18 mouse cellular contexts compared by ENCODE assay signal in the genomic region with DNA sequence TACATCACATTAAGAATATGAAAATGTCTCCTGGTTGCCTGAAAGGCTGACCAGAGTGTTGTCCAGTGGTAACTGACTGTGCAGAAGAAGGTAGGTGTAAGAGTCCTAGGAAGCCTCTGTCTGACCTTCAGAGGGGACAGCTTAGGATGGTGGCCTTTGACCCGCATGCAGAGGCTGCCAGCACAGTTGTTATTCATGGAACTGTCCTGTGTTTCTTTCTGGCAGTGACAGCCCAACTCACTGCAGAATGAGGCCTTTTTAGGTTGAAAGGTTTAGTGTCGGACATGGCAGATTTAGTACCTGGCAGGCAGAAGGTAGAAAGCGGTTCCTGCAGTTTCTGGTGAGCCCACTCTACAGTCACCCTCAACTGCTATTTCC. TPM values are rescaled to one million over a fixed set of nuclear protein-coding genes. Genes with fewer than 3 reads are reported as not detected.
A peak's percentile ranks its signal among the peaks of the same experiment; 100 is the strongest.
DNase-seq lines count a peak whose midpoint lies in the region; ATAC-seq lines count a peak whose summit lies in the region.
"Had no signal": no experiment of that assay in that cellular context is flagged by ENCODE, and none has a peak within 500 bp of the region (broad histone marks: within the 10 kb centered on the region; RNA-seq: fewer than 3 reads in every experiment).

No protein-coding gene starts in this region.

- peak; percentile 51 for DNase-seq in adrenal gland, postnatal 10 days
- DNase-seq in adrenal gland, postnatal 14 days, result peak; percentile 44
- peak; percentile 49 to 68 for DNase-seq in kidney, postnatal 36 days
- no peak for DNase-seq in left cerebral cortex, postnatal 4 days
- no peak for DNase-seq in heart, postnatal 14 days
- no peak for DNase-seq in layer of hippocampus, adult 9-11 months
- DNase-seq: heart, adult 11 months; heart, postnatal 36 days; lung, postnatal 10 days; thymus, postnatal 25 days had no signal

- H3K4me2 ChIP-seq in kidney, embryonic 14.5 days (replicated peaks; ENCODE audit: low read depth, low read length), result no peak overlapping the region
- H3K4me2 ChIP-seq: heart, embryonic 13.5 days; hindbrain, embryonic 14.5 days; liver, embryonic 15.5 days; midbrain, embryonic 13.5 days; neural tube, embryonic 13.5 days had no signal

- intact Hi-C loops in left cerebral cortex, postnatal 4 days (cut with DNase I), result no loop called here
- intact Hi-C loops in heart, postnatal 14 days (cut with DNase I), result no loop called here

- no peaks in the 10 kb centered on the region for H3K27me3 ChIP-seq in kidney, embryonic 14.5 days (ENCODE audit: control insufficient read depth, insufficient read depth, low read length)
- H3K27me3 ChIP-seq: heart, embryonic 13.5 days; liver, embryonic 15.5 days; midbrain, embryonic 13.5 days; neural tube, embryonic 13.5 days had no signal

- peaks cover 31% of the 10 kb centered on the region for H3K4me1 ChIP-seq in kidney, embryonic 14.5 days (ENCODE audit: control insufficient read depth, insufficient read depth, low read length)
- H3K4me1 ChIP-seq: forebrain, embryonic 10.5 days; midbrain, embryonic 13.5 days had no signal

- H3K9ac ChIP-seq in kidney, embryonic 14.5 days (ENCODE audit: low read depth, low read length), result no peak overlapping the region
- H3K9ac ChIP-seq: heart, embryonic 13.5 days; hindbrain, embryonic 14.5 days; liver, embryonic 15.5 days; midbrain, embryonic 13.5 days; neural tube, embryonic 13.5 days had no signal

- ATAC-seq in kidney, embryonic 14.5 days (ENCODE audit: low FRiP score, low TSS enrichment), result peak; percentile 41; the same call in 1 of the 2 replicates
- ATAC-seq: activated CD4-positive, CD25-positive, alpha-beta regulatory T cell, adult 4 months; midbrain, embryonic 13.5 days had no signal

- H3K27ac ChIP-seq in kidney, embryonic 14.5 days (ENCODE audit: low read depth, low read length), result no peak overlapping the region; the same call in 1 of the 2 replicates
- H3K27ac ChIP-seq: forebrain, embryonic 10.5 days; heart, embryonic 13.5 days; hindbrain, embryonic 14.5 days; liver, embryonic 15.5 days; midbrain, embryonic 13.5 days; neural tube, embryonic 13.5 days had no signal

- H3K4me3 ChIP-seq in kidney, embryonic 14.5 days (ENCODE audit: low read length), result no peak overlapping the region
- H3K4me3 ChIP-seq: forebrain, embryonic 10.5 days; heart, embryonic 13.5 days; liver, embryonic 15.5 days; midbrain, embryonic 13.5 days; neural tube, embryonic 13.5 days had no signal

- WGBS in kidney, embryonic 14.5 days, result 34% methylated on average over 3 of the region's 3 CpGs

- no peaks in the 10 kb centered on the region for H3K9me3 ChIP-seq in kidney, embryonic 14.5 days (ENCODE audit: control insufficient read depth, low read length)
- H3K9me3 ChIP-seq: forebrain, embryonic 10.5 days; heart, embryonic 13.5 days; liver, embryonic 15.5 days; midbrain, embryonic 13.5 days; neural tube, embryonic 13.5 days had no signal

- H3K36me3 ChIP-seq in kidney, embryonic 14.5 days (ENCODE audit: control insufficient read depth, insufficient read depth, low read length), result no peaks in the 10 kb centered on the region
- H3K36me3 ChIP-seq: forebrain, embryonic 10.5 days; heart, embryonic 13.5 days; liver, embryonic 15.5 days; midbrain, embryonic 13.5 days; neural tube, embryonic 13.5 days had no signal

RNA-seq across cellular contexts. Expression of a gene that starts 26.6 kb away (rescaled TPM):
- total RNA-seq in adrenal gland, postnatal 10 days (2021), result 10 to 100 TPM; 15.8 to 23.5 TPM
- 18.5 and 19.8 TPM in 2 replicates for total RNA-seq in adrenal gland, postnatal 14 days (2021)
- polyA plus RNA-seq in kidney, embryonic 14.5 days (2014; fragmentation: Nextera tagmentation; extraction: Ambion mirVana), result 2.4 and 3.0 TPM in 2 replicates
- total RNA-seq in left cerebral cortex, postnatal 4 days (2021), result 1 to 10 TPM; 1.8 to 2.1 TPM
- 1 to 10 TPM; 5.0 to 5.5 TPM for total RNA-seq in heart, postnatal 14 days (2021)

RNA-seq across cellular contexts. Expression of a gene that starts 53.8 kb away (rescaled TPM):
- total RNA-seq in adrenal gland, postnatal 10 days (2021), result 10 to 100 TPM; 13.9 to 15.9 TPM
- total RNA-seq in adrenal gland, postnatal 14 days (2021), result 18.9 and 19.8 TPM in 2 replicates
- polyA plus RNA-seq in kidney, embryonic 14.5 days (2014; fragmentation: Nextera tagmentation; extraction: Ambion mirVana), result 10.0 and 12.1 TPM in 2 replicates
- 10 to 100 TPM; 14.0 to 15.9 TPM for total RNA-seq in left cerebral cortex, postnatal 4 days (2021)
- 1 to 10 TPM; 2.0 to 3.6 TPM for total RNA-seq in heart, postnatal 14 days (2021)

Comparison
In these comparisons a context has a peak if more than half of its experiments do, and no peak if none do; other contexts are left out.
1. DNase-seq: peak in adrenal gland, postnatal 10 days (single experiment), adrenal gland, postnatal 14 days (single experiment) and kidney, postnatal 36 days (2 of 2); none in left cerebral cortex, postnatal 4 days (single experiment), heart, postnatal 14 days (0 of 2) and layer of hippocampus, adult 9-11 months (single experiment).